Comparison of ENCODE assay signal across 22 mouse cellular contexts in the genomic region with DNA sequence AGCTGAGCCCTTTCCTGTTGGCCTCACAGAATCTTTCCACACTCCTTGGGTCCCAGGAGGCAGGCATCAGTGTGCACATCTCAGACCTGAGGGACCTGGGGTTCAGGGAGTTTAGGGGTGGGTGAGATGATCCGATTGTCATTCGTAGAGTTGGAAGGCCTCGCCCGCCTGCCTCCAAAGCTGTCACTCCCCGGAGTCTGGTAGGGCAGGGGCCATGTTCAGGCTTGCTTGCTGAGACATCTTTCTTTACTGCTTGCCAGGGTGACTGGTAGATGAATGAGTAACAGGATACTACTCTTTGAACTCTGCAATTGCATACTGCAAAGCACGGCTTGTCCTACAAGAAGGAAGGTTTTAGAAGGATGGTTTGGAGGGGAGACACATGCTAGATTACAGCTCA. TPM values are rescaled to one million over a fixed set of nuclear protein-coding genes. Genes with fewer than 3 reads are reported as not detected.
DNase-seq lines count a peak whose midpoint lies in the region; ATAC-seq lines count a peak whose summit lies in the region.
"Had no signal": no experiment of that assay in that cellular context is flagged by ENCODE, and none has a peak within 500 bp of the region (broad histone marks: within the 10 kb centered on the region; RNA-seq: fewer than 3 reads in every experiment).

No protein-coding gene starts in this region.

- 54% methylated on average over 6 of the region's 6 CpGs for WGBS in embryonic facial prominence, embryonic 15.5 days
- WGBS in kidney, embryonic 15.5 days: 65% methylated on average over 6 of the region's 6 CpGs
- WGBS in hindbrain, embryonic 11.5 days: 88% methylated on average over 6 of the region's 6 CpGs

- 0 out of 2 replicates have a peak overlapping the region, but pooled peaks have one; percentile 8 for H3K27ac ChIP-seq in embryonic facial prominence, embryonic 15.5 days (replicated peaks)
- 0 out of 2 replicates have a peak overlapping the region, but pooled peaks have one; percentile 4 for H3K27ac ChIP-seq in kidney, embryonic 15.5 days
- H3K27ac ChIP-seq in hindbrain, embryonic 11.5 days (ENCODE audit: low read depth, low read length): no peak overlapping the region
- H3K27ac ChIP-seq: embryonic facial prominence, embryonic 12.5 days; forebrain, embryonic 15.5 days; hindbrain, embryonic 10.5 days; hindbrain, postnatal 0 days had no signal

- H3K4me3 ChIP-seq in embryonic facial prominence, embryonic 15.5 days (replicated peaks): no peak overlapping the region
- H3K4me3 ChIP-seq in kidney, embryonic 15.5 days (replicated peaks): no peak overlapping the region
- H3K4me3 ChIP-seq in hindbrain, embryonic 11.5 days (ENCODE audit: low read depth, low read length): no peak overlapping the region
- H3K4me3 ChIP-seq: embryonic facial prominence, embryonic 12.5 days; forebrain, embryonic 15.5 days; hindbrain, embryonic 10.5 days had no signal

- no peak overlapping the region for H3K4me2 ChIP-seq in embryonic facial prominence, embryonic 15.5 days (replicated peaks)
- H3K4me2 ChIP-seq in kidney, embryonic 15.5 days: no peak overlapping the region
- no peak overlapping the region for H3K4me2 ChIP-seq in hindbrain, embryonic 11.5 days (replicated peaks; ENCODE audit: low read depth, low read length)
- H3K4me2 ChIP-seq: embryonic facial prominence, embryonic 12.5 days; forebrain, embryonic 15.5 days; midbrain, embryonic 11.5 days had no signal

- H3K36me3 ChIP-seq in embryonic facial prominence, embryonic 15.5 days: no peaks in the 10 kb centered on the region
- H3K36me3 ChIP-seq in kidney, embryonic 15.5 days: no peaks in the 10 kb centered on the region
- H3K36me3 ChIP-seq in hindbrain, embryonic 11.5 days (ENCODE audit: control insufficient read depth, insufficient read depth, low read length): no peaks in the 10 kb centered on the region
- H3K36me3 ChIP-seq: embryonic facial prominence, embryonic 12.5 days; forebrain, embryonic 15.5 days; G1E; hindbrain, embryonic 10.5 days had no signal

- no peaks in the 10 kb centered on the region for H3K27me3 ChIP-seq in embryonic facial prominence, embryonic 15.5 days
- no peaks in the 10 kb centered on the region for H3K27me3 ChIP-seq in kidney, embryonic 15.5 days
- H3K27me3 ChIP-seq in hindbrain, embryonic 11.5 days (ENCODE audit: control insufficient read depth, insufficient read depth, low read length): no peaks in the 10 kb centered on the region
- H3K27me3 ChIP-seq: embryonic facial prominence, embryonic 12.5 days; forebrain, embryonic 15.5 days; Patski had no signal

- peak; percentile 4; the same call in 1 of the 2 replicates for ATAC-seq in embryonic facial prominence, embryonic 15.5 days (ENCODE audit: insufficient number of reproducible peaks, low FRiP score, low TSS enrichment, low read depth)
- no peak; the same call in 1 of the 2 replicates for ATAC-seq in kidney, embryonic 15.5 days (replicated peaks; ENCODE audit: low FRiP score)
- ATAC-seq in hindbrain, embryonic 11.5 days (ENCODE audit: low FRiP score): no peak
- ATAC-seq: forebrain, embryonic 15.5 days; hindbrain, postnatal 0 days; liver, postnatal 0 days; lung, postnatal 0 days; Patski had no signal

- no peaks in the 10 kb centered on the region for H3K4me1 ChIP-seq in embryonic facial prominence, embryonic 15.5 days
- no peaks in the 10 kb centered on the region for H3K4me1 ChIP-seq in kidney, embryonic 15.5 days
- no peaks in the 10 kb centered on the region for H3K4me1 ChIP-seq in hindbrain, embryonic 11.5 days (replicated peaks; ENCODE audit: control insufficient read depth, insufficient read depth, low read length)
- H3K4me1 ChIP-seq: embryonic facial prominence, embryonic 12.5 days; forebrain, embryonic 15.5 days; hindbrain, embryonic 10.5 days had no signal

- no peak overlapping the region for H3K9ac ChIP-seq in embryonic facial prominence, embryonic 15.5 days
- H3K9ac ChIP-seq in kidney, embryonic 15.5 days: no peak overlapping the region
- H3K9ac ChIP-seq in hindbrain, embryonic 11.5 days (ENCODE audit: low read depth, low read length): no peak overlapping the region
- H3K9ac ChIP-seq: embryonic facial prominence, embryonic 12.5 days; forebrain, embryonic 15.5 days; liver, postnatal 0 days had no signal

- DNase-seq in kidney, adult 11 months: peak; percentile 47
- DNase-seq in kidney, postnatal 36 days: peak; percentile 51 to 58
- no peak for DNase-seq in right cerebral cortex, postnatal 4 days
- no peak for DNase-seq in heart, postnatal 4 days
- no peak for DNase-seq in hindbrain, embryonic 11.5 days (ENCODE audit: low spot score)
- DNase-seq: adrenal gland, adult 2 months; cerebellum, adult 11 months; cerebellum, postnatal 10 days; left cerebral cortex, postnatal 4 days; liver, postnatal 0 days; right cerebral cortex, postnatal 14 days; spleen, adult 18-20 months had no signal

- H3K9me3 ChIP-seq in embryonic facial prominence, embryonic 15.5 days (replicated peaks): no peaks in the 10 kb centered on the region
- H3K9me3 ChIP-seq in kidney, embryonic 15.5 days (replicated peaks): no peaks in the 10 kb centered on the region
- no peaks in the 10 kb centered on the region for H3K9me3 ChIP-seq in hindbrain, embryonic 11.5 days (ENCODE audit: control insufficient read depth, low read length)
- H3K9me3 ChIP-seq: embryonic facial prominence, embryonic 12.5 days; forebrain, embryonic 15.5 days; hindbrain, embryonic 10.5 days had no signal

RNA-seq across cellular contexts. Expression of a gene that starts 52.0 kb away (rescaled TPM):
- 5.6 and 7.0 TPM in 2 replicates for polyA plus RNA-seq in embryonic facial prominence, embryonic 15.5 days (2015; fragmentation: Nextera tagmentation; extraction: Ambion mirVana)
- polyA plus RNA-seq in kidney, embryonic 15.5 days (2015; fragmentation: Nextera tagmentation; extraction: Ambion mirVana): 19.8 and 20.4 TPM in 2 replicates
- 1 to 10 TPM; 2.2 to 2.7 TPM for total RNA-seq in heart, postnatal 4 days (2021)
- 0.71 and 0.96 TPM in 2 replicates for polyA plus RNA-seq in hindbrain, embryonic 11.5 days (2014; fragmentation: Nextera tagmentation; extraction: Ambion mirVana)
- total RNA-seq: G1E had no signal
- polyA plus RNA-seq: G1E, Patski had no signal

Comparison
In these comparisons a context has a peak if more than half of its experiments do, and no peak if none do; other contexts are left out.
1. DNase-seq: peak in kidney, adult 11 months (single experiment) and kidney, postnatal 36 days (2 of 2); none in right cerebral cortex, postnatal 4 days (single experiment), heart, postnatal 4 days (single experiment) and hindbrain, embryonic 11.5 days (single experiment).